Mouse (Mus musculus) right cerebral cortex, postnatal 14 days (tissue): ENCODE measurements around the gene Slc13a4.

Source experiments
- DNase-seq: peaks from one replicate; pipeline ENCODE4 v3.0.0; 2022

Gene Slc13a4

GRCm38 (mm10) chr6:35255017-35255416 lies 52.9 kb downstream of the Slc13a4 start:
- no peak for DNase-seq

- no peak for DNase-seq
These were observed 53.6 kb downstream of the Slc13a4 start for GRCm38 (mm10) chr6:35254136-35254904.

GRCm38 (mm10) chr6:35253474-35253873 lies 54.5 kb downstream of the Slc13a4 start:
- no peak for DNase-seq

- peak; percentile 93 for DNase-seq
These were observed 55.2 kb downstream of the Slc13a4 start for GRCm38 (mm10) chr6:35252477-35253346.

- DNase-seq: no peak
These were observed 56.0 kb downstream of the Slc13a4 start for GRCm38 (mm10) chr6:35251807-35252476.

- DNase-seq: no peak
These were observed 62.8 kb downstream of the Slc13a4 start for GRCm38 (mm10) chr6:35245086-35245485.

- DNase-seq: no peak
These were observed 63.9 kb downstream of the Slc13a4 start for GRCm38 (mm10) chr6:35243989-35244388.

- DNase-seq: no peak
These were observed 64.7 kb downstream of the Slc13a4 start for GRCm38 (mm10) chr6:35243252-35243651.

- no peak for DNase-seq
These were observed 71.7 kb downstream of the Slc13a4 start for GRCm38 (mm10) chr6:35236108-35236785.

- no peak for DNase-seq
These were observed 78.5 kb downstream of the Slc13a4 start for GRCm38 (mm10) chr6:35229415-35229814.

GRCm38 (mm10) chr6:35225696-35226095 lies 82.2 kb downstream of the Slc13a4 start:
- no peak for DNase-seq
